Mouse (Mus musculus) kidney, postnatal 0 days (tissue): Measurements from ENCODE around the gene Tubb4b. TPM values are rescaled to one million over a fixed set of nuclear protein-coding genes. Genes with fewer than 3 reads are reported as not detected.

Source experiments
- ATAC-seq: fragments of 200-750 bp; cut with Nextera tagmentation; replicated peaks from 2 replicates; pipeline ENCODE4 v1.8.0; 2017; ENCODE audit warnings: low read depth, moderate number of reproducible peaks, moderate TSS enrichment, moderate library complexity; ENCODE audit not compliant: low FRiP score
- DNase-seq: peaks from one replicate; pipeline ENCODE4 v3.0.0-alpha.2; 2016; ENCODE audit warnings: low spot score
- H3K27ac ChIP-seq: fragments of 300-500 bp; sonication (generic); 2 replicates; pipeline ENCODE4 v1.5.1; 2014; ENCODE audit warnings: mild to moderate bottlenecking
- H3K27me3 ChIP-seq: fragments of 300-500 bp; sonication (generic); 2 replicates; pipeline ENCODE4 v1.6.1; 2014; ENCODE audit warnings: low read length, mixed read lengths; ENCODE audit not compliant: insufficient read depth
- H3K36me3 ChIP-seq: fragments of 300-500 bp; sonication (generic); 2 replicates; pipeline ENCODE4 v1.6.1; 2014; ENCODE audit warnings: low read length, mixed read lengths; ENCODE audit not compliant: insufficient read depth
- H3K4me1 ChIP-seq: fragments of 300-500 bp; sonication (generic); replicated peaks from 2 replicates; pipeline ENCODE4 v1.6.1; 2014; ENCODE audit warnings: antibody characterized with exemption, low read length, mixed read lengths; ENCODE audit not compliant: insufficient read depth
- H3K4me2 ChIP-seq: fragments of 300-500 bp; sonication (generic); 2 replicates; pipeline ENCODE4 v1.6.1; 2014; ENCODE audit warnings: mild to moderate bottlenecking, low read length, moderate library complexity, mixed read lengths
- H3K4me3 ChIP-seq: fragments of 300-500 bp; sonication (generic); replicated peaks from 2 replicates; pipeline ENCODE4 v1.5.1; 2014; ENCODE audit warnings: low read depth, low read length
- H3K9ac ChIP-seq: fragments of 300-500 bp; sonication (generic); 2 replicates; pipeline ENCODE4 v1.6.1; 2014; ENCODE audit warnings: low read depth, low read length
- H3K9me3 ChIP-seq: fragments of 300-500 bp; sonication (generic); replicated peaks from 2 replicates; pipeline ENCODE4 v1.6.1; 2016; ENCODE audit warnings: low read length, inconsistent platforms, mixed read lengths
- CTCF ChIP-seq: IDR thresholded peaks from 2 replicates; pipeline ENCODE4 v1.5.1; 2016; ENCODE audit warnings: antibody characterized with exemption, low read depth, mild to moderate bottlenecking, moderate library complexity
- WGBS: fragments of 180-500 bp; shearing (Covaris S2); extraction: QIAGEN DNeasy Blood & Tissue Kit; methylation state at CpG from one replicate; pipeline ENCODE4 v1.1.7; 2014; 5-methylcytosine and 5-hydroxymethylcytosine counted together
- polyA plus RNA-seq: library from polyadenylated mRNA; unstranded; fragments of >200 nt; fragmentation: Nextera tagmentation; extraction: Ambion mirVana; gene quantifications from 2 replicates; pipeline ENCODE4 v1.2.1, GENCODE M21; 2015

The Tubb4b gene
- polyA plus RNA-seq, 1 experiment from 2014 or later = 339 TPM

- H3K36me3 ChIP-seq = no peaks in the 10 kb centered on the region
- H3K4me1 ChIP-seq = peaks cover 18% of the 10 kb centered on the region
- no peak for TF ChIP-seq CTCF
- no peak for DNase-seq
- 73% methylated on average over 6 of the region's 6 CpGs for whole genome bisulfite sequencing
- no peak overlapping the region for H3K4me3 ChIP-seq
- H3K9me3 ChIP-seq = no peaks in the 10 kb centered on the region
- no peaks in the 10 kb centered on the region for H3K27me3 ChIP-seq
- ATAC-seq = no peak
- 0 out of 2 replicates have a peak overlapping the region, but pooled peaks have one; percentile 49 for H3K4me2 ChIP-seq
- no peak overlapping the region for H3K9ac ChIP-seq
- peak overlapping the region; percentile 3; the same call in 1 of the 2 replicates for H3K27ac ChIP-seq
These were observed 4.6 kb upstream of the Tubb4b start for GRCm38 (mm10) chr2:25228995-25229530.

GRCm38 (mm10) chr2:25228431-25228889 lies 4.0 kb upstream of the Tubb4b start:
- TF ChIP-seq CTCF = peak; percentile 78
- Histone ChIP-seq H3K4me2 (peak overlapping the region; percentile 49), H3K4me1 (peaks cover 18% of the 10 kb centered on the region), H3K9me3 (no peaks in the 10 kb centered on the region), H3K27ac (peak overlapping the region; percentile 85), H3K4me3 (peak overlapping the region; percentile 24), H3K9ac (peak overlapping the region; percentile 39; the same call in 1 of the 2 replicates), H3K27me3 (no peaks in the 10 kb centered on the region), H3K36me3 (no peaks in the 10 kb centered on the region)
- peak; percentile 44 for ATAC-seq
- 0% methylated on average over 7 of the region's 7 CpGs for WGBS
- peak; percentile 97 for DNase-seq

- Histone ChIP-seq H3K27me3 (no peaks in the 10 kb centered on the region), H3K27ac (no peak overlapping the region), H3K9ac (no peak overlapping the region), H3K4me3 (no peak overlapping the region), H3K4me1 (peaks cover 18% of the 10 kb centered on the region), H3K36me3 (no peaks in the 10 kb centered on the region), H3K4me2 (0 out of 2 replicates have a peak overlapping the region, but pooled peaks have one; percentile 49), H3K9me3 (no peaks in the 10 kb centered on the region)
- ATAC-seq (no peak), DNase-seq (no peak)
- TF ChIP-seq CTCF = no peak
- WGBS = 82% methylated on average over 4 of the region's 4 CpGs
These were observed 2.9 kb upstream of the Tubb4b start for GRCm38 (mm10) chr2:25227406-25227805.

GRCm38 (mm10) chr2:25226864-25227263 lies 2.4 kb upstream of the Tubb4b start:
- Histone ChIP-seq H3K4me1 (peaks cover 18% of the 10 kb centered on the region), H3K9me3 (no peaks in the 10 kb centered on the region), H3K27ac (no peak overlapping the region), H3K4me2 (no peak overlapping the region), H3K36me3 (0 out of 2 replicates have a peak, but pooled peaks cover under 1% of the 10 kb centered on the region), H3K9ac (no peak overlapping the region), H3K4me3 (no peak overlapping the region), H3K27me3 (no peaks in the 10 kb centered on the region)
- TF ChIP-seq CTCF = no peak
- DNase-seq (no peak), ATAC-seq (no peak)
- WGBS = 78% methylated on average over 5 of the region's 5 CpGs

GRCm38 (mm10) chr2:25225811-25226379 lies 1.4 kb upstream of the Tubb4b start:
- TF ChIP-seq CTCF = no peak
- peak overlapping the region; percentile 18; the same call in 1 of the 2 replicates for H3K9ac ChIP-seq
- no peak for DNase-seq

GRCm38 (mm10) chr2:25224766-25225752 lies 557 bp upstream of the Tubb4b start:
- ATAC-seq = peak; percentile 94
- H3K9ac ChIP-seq = peak overlapping the region; percentile 63
- DNase-seq = peak; percentile 100
- WGBS = 2% methylated on average over 33 of the region's 41 CpGs
- H3K4me1 ChIP-seq = peaks cover 18% of the 10 kb centered on the region
- peak overlapping the region; percentile 97 for H3K27ac ChIP-seq
- H3K4me3 ChIP-seq = peak overlapping the region; percentile 83
- H3K4me2 ChIP-seq = peak overlapping the region; percentile 54
- no peaks in the 10 kb centered on the region for H3K27me3 ChIP-seq
- no peaks in the 10 kb centered on the region for H3K9me3 ChIP-seq
- H3K36me3 ChIP-seq = 0 out of 2 replicates have a peak, but pooled peaks cover 4% of the 10 kb centered on the region
- peak; percentile 28 for TF ChIP-seq CTCF

More at GRCm38 (mm10) chr2:25225811-25226379, 1.4 kb upstream of the Tubb4b start:
- peak overlapping the region; percentile 97 for H3K27ac ChIP-seq
- no peaks in the 10 kb centered on the region for H3K27me3 ChIP-seq
- H3K4me3 ChIP-seq = no peak overlapping the region; the same call in 1 of the 2 replicates
- ATAC-seq = no peak
- no peaks in the 10 kb centered on the region for H3K9me3 ChIP-seq
- peaks cover 18% of the 10 kb centered on the region for H3K4me1 ChIP-seq
- H3K4me2 ChIP-seq = peak overlapping the region; percentile 54; the same call in 1 of the 2 replicates
- 0 out of 2 replicates have a peak, but pooled peaks cover 4% of the 10 kb centered on the region for H3K36me3 ChIP-seq
- WGBS = 81% methylated on average over 8 of the region's 8 CpGs
